Mouse (Mus musculus) gastrocnemius, adult 2 months (tissue): ENCODE measurements around the gene Wdtc1. TPM values are rescaled to one million over a fixed set of nuclear protein-coding genes. Genes with fewer than 3 reads are reported as not detected.
A peak's percentile ranks its signal among the peaks of the same experiment; 100 is the strongest.

Experiments used
- DNase-seq: peaks from one replicate; pipeline ENCODE4 v3.0.0; 2022
- H3K27ac ChIP-seq: fragments of 200-600 bp; 2 replicates; pipeline ENCODE4 v1.8.1; 2022; ENCODE audit warnings: mild to moderate bottlenecking
- H3K4me3 ChIP-seq: fragments of 200-600 bp; 2 replicates; pipeline ENCODE4 v1.8.1; 2022; ENCODE audit warnings: mild to moderate bottlenecking, moderate library complexity
- CTCF ChIP-seq: fragments of 200-600 bp; IDR thresholded peaks from 2 replicates; pipeline ENCODE4 v1.8.1; 2022; ENCODE audit warnings: antibody characterized with exemption, mild to moderate bottlenecking, moderate library complexity
- intact Hi-C: fragments of 180-260 bp; cut with DNase I; formaldehyde crosslinking; loops from one replicate; pipeline ENCODE4 v1.15.1; 2025
- total RNA-seq, 2 experiments: library from RNA; stranded (reverse); gene quantifications; 2 replicates each; pipeline ENCODE4 v1.2.3; 2021

Gene Wdtc1
- total RNA-seq, 2 experiments from 2014 or later = 86.7 to 93.4 TPM

DNA sequence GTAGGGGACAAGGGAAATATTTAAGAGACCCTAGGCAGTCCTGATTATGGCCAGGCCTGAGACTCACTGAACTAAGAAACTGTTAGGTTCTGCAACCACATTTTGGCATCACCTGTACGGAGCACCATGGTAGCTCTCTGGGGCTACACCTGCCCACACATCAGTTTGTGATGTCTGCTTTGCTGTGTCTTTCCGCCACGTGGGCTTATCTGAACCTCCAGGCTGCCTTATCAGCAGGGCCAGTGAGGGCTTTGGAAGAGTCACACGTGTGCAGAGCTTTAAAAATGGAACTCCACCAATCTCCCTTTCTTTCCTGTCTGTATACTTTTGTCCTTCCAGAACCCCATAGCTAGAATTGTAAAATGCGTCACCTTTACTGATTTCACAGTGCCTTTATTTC is 67.3 kb downstream of the Wdtc1 start:
- intact Hi-C loops = no loop called here

DNA sequence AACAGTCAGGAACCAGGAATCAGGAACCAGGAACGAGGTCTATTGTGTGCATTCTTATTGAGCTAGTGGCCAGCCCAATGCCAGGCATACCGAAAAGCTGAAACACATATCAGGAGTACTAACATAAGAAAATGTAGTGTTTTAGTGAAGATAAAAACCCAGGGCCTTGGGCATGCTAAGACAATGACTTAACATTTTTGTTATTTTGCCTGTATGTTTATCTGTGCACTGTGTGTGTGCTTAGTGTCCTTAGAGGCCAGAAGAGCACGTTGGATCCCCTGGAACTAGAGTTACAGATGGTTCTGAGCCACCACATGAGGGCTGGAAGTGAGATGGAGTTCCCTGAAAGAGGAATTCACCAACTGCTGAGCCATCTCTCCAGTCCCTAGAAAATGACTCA is 68.0 kb downstream of the Wdtc1 start:
- peak; percentile 1 for DNase-seq
- Histone ChIP-seq H3K27ac (no peak overlapping the region), H3K4me3 (no peak overlapping the region)
- intact Hi-C loops = no loop called here
- TF ChIP-seq CTCF = no peak

More for the DNA sequence above, 67.3 kb downstream of the Wdtc1 start:
- no peak overlapping the region for H3K27ac ChIP-seq
- TF ChIP-seq CTCF = no peak
- H3K4me3 ChIP-seq = no peak overlapping the region
- peak; percentile 4 for DNase-seq

DNA sequence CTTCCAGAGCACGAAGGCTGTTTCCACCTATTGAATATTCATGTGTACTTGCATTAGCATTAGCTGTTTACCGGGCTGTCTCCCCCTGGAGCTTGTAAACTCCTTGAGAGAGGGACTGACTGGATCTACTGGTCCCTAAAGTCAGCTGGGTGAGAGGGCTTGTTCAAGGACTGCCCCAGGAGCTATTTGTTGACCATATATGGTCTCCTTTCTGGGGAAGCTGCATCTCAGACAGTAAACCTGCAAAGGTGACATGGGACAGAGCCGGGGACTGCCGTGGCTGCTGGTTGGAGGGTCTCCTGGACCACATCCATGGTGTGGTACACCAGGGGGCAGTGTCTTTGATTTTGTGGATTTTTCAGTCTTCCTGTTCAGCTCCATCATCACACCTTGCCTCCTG is 70.6 kb downstream of the Wdtc1 start:
- TF ChIP-seq CTCF = no peak
- H3K27ac ChIP-seq = no peak overlapping the region
- H3K4me3 ChIP-seq = no peak overlapping the region
- intact Hi-C loops = no loop called here
- DNase-seq = peak; percentile 6

DNA sequence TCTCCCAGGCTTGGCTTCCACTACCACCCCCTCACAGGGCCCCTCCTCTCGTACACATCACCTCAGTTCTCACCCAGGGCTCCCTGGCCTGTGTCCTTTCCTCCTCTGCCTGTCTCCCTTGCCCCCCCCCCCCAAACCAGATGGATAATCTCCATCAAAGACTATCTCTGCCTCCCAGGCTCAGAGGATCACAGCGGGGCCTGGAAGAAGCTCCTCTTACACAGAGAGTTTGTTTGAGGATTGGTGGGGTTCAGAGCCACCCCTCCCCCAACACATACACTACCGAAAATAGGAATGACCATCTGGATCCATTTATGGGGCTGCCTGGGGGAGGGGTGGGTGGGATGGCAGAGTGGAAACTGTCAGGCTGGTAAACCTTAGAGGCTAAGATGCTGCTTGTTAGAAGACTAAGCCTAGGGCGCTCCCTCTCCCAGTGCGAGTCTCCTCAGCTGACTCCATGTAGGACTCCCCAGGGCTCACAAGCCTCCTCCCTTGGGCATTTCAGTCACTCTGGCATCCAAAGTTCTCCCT is 71.3 kb downstream of the Wdtc1 start:
- TF ChIP-seq CTCF = no peak
- peak; percentile 13 for DNase-seq
- no peak overlapping the region for H3K4me3 ChIP-seq
- intact Hi-C loops = no loop called here
- H3K27ac ChIP-seq = no peak overlapping the region

DNA sequence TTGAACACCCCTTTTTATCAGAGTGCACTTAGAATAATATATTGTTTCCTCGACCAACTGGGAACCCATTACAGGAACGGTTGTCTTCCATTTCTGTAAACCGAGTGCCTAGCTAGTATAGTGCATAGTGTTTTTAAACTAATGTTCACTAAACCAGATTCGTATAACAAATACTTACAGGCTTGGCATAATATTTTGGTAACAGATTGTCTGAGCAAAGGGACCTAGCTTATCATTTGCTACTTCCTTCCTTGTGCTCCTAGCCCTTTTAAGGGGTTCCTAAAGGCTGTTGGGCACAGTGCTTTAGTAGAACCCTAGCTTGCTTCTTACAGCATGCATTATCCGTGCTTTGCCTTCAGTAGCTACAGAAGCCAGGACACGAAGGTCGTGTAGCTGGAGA is 71.8 kb downstream of the Wdtc1 start:
- TF ChIP-seq CTCF = no peak
- no peak for DNase-seq
- H3K4me3 ChIP-seq = no peak overlapping the region
- intact Hi-C loops = no loop called here
- no peak overlapping the region for H3K27ac ChIP-seq

DNA sequence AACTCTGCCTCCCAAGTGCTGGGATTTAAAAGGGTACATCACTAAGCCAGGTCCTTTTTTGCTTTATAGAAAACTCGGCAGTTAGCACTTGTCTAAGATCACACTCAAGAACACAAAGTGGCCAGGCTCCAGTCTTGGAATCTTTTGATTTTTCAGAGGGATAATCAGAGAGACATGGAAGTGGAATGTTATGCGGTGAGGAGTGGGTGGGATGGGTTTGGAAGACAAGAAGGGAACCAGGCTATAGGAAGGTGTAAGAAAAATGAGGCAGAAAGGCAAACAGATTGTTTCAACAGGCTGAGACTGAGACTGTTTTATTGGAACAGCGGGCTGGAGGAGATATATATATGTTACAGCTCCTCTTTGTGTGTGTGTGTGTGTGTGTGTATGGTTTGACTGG is 74.8 kb downstream of the Wdtc1 start:
- peak; percentile 6 for DNase-seq
- Histone ChIP-seq H3K4me3 (peak overlapping the region; percentile 81), H3K27ac (peak overlapping the region; percentile 95)
- no peak for TF ChIP-seq CTCF
- intact Hi-C loops = no loop called here

DNA sequence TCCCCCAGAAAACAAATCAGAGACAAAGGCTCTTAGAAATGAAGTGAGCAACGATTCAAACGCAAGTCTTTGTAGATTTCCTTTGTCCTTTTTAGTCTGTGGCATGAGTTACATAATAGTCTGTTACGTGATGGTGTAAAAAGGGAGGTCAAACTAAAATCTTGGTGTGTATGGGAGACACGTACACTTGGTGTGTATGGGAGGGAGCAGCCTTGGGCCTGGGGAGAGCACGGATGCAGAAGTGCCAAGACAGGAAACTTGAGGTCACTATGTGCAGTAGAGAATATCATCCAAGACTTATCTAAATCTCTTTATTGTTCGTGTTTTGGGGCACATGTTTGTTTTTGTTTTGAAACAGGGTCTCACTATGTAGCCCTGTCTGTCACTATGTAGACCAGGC is 75.2 kb downstream of the Wdtc1 start:
- peak; percentile 18 for DNase-seq
- H3K27ac ChIP-seq = peak overlapping the region; percentile 95
- intact Hi-C loops = no loop called here
- peak overlapping the region; percentile 81 for H3K4me3 ChIP-seq
- TF ChIP-seq CTCF = no peak

DNA sequence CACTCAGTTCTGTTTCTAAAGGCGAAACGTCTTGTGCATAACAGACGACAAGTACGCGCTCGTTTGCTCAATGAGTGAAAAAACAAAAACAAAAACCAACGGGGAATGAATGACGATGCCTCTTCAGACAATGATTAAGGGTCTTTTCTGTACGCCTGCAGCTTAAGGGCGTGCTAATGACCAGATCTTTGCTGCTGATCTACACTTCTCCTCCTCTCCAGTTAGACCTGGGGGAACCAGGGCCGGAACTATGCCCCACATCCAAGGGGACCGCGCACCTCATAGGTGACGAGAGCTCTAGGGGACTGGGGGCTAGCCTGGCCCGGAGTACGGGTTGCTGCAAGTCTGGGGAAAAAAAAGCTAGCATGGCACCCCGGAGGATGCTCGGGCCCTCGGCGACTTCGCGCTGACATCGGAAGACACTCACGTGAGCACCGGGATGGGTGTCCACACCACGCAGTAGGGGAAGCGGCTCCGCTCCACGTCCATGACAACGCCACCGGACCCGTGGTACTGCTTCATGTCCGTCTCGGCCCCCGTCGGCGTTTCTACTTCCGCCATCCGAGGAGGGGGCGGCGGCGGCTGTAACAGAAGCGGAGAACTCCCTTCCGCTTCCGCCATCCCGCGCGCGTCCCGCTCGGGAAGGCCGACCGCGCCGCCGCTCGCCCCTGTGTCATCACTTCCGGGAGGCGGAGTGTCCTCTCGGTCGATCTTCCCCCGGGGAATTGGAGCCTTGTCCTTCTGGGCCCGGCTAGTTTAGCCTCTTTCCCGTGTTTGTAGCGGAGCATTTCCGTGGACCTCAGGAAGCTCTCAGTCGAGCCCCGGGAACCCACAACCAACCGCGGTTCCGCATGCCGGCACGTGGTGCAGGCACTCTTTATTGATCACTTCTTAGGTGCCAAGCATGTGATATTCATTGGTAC is 75.9 kb downstream of the Wdtc1 start, which contains the start of gene Tmem222:
Gene Tmem222 (minus strand): TSS at position 689 of the 923 bp plus-strand sequence.
- H3K27ac ChIP-seq = peak within 1 kb of the TSS; percentile 95
- intact Hi-C loops = no loop called here
- TF ChIP-seq CTCF = no peak

DNA sequence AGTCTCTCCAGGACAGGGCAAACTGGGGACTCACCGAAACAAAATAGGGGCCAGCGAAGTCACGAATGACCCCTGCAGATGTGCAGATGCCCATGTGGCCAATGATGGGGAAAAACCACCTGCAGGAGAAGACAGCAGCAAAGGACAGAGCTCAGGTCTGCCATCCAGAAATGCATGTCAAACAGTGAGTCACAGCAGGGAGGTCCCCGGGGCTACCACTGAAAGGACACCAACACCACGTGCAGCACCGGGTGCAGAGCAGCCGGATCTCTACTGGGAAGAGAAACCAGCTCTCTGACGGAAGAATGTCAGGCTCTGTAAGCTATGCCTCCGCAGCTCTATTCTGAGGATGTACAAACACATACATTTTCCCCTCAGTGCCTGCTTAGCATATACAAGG is 82.4 kb downstream of the Wdtc1 start:
- TF ChIP-seq CTCF = no peak
- Histone ChIP-seq H3K4me3 (no peak overlapping the region), H3K27ac (no peak overlapping the region)
- intact Hi-C loops = no loop called here
- peak; percentile 16 for DNase-seq

More for the DNA sequence above, 75.9 kb downstream of the Wdtc1 start, which contains the start of gene Tmem222:
- H3K4me3 ChIP-seq = peak within 1 kb of the TSS; percentile 81
- DNase-seq = peak; percentile 97

DNA sequence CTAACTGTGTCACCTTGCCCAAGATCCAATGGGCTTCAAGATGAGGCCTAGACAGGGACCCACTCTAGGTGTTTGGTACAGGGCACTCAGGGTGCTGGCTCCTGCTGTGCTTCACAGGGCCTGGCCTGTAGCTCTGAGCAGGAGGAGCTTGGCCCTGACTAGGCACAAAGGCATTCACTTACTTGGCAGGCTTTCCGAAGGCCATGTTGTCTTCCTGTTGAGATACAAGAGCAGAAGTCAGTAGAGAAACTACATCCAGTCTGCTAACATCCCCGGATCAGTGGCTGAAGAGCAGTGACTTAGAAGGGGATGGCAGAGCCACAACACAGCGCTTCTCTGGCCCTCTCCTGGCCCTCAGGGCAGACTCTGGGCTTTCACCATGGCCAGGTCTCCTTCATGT is 83.7 kb downstream of the Wdtc1 start:
- no peak for DNase-seq
- Histone ChIP-seq H3K27ac (peak overlapping the region; percentile 69), H3K4me3 (no peak overlapping the region)
- no peak for TF ChIP-seq CTCF
- intact Hi-C loops = no loop called here

DNA sequence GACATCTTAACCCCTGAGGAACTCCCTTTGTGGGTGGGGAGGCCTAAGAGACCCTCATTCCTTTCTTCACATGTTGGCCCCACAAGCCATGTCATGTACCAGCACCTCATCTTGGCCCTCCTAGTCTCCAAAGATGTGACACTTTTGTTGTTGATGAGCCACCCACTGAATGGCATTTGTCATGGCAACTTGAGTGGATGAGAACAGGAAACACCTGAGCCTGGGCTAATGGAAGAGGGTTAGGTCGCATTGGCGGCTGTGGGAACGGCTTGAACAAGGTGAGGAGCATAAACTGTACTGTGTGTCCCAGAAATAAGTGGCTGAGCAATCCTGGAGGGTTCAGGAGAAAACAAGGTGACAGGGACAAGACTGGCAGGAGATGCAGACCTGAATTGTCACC is 84.3 kb downstream of the Wdtc1 start:
- TF ChIP-seq CTCF = no peak
- intact Hi-C loops = no loop called here
- DNase-seq = peak; percentile 15
- Histone ChIP-seq H3K27ac (no peak overlapping the region), H3K4me3 (no peak overlapping the region)

DNA sequence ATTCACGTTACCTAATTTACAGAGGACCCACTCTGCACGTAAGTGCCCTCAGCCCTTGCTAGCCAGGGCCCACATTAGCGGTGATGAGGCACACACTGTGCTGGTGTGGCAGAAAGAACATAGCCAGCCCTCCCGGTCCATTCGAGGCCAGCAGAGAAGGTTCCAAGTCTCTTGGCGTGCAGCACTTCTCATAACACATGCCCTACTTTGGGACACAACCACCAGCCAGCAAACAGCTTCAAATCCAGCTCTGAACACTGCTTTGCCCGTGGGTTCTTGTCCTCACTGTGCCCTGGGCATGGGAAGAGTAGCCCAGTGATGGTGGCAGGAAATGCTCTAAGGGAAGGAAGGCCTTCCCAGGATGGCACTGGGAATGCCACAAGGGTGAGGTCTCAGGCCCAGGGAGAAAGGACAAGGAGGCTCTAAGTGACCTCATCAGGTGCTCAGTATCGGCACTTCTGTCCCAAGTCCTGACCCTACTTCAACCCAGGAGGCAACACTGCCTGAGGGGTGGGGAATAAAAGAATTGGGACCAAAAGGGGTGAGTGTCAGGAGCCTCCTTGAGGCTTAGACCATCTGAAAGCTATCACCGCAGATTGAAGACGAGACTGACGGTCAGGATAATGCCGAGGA is 86.9 kb downstream of the Wdtc1 start:
- DNase-seq = peak; percentile 70
- intact Hi-C loops = no loop called here
- no peak for TF ChIP-seq CTCF
- no peak overlapping the region for H3K4me3 ChIP-seq
- H3K27ac ChIP-seq = peak overlapping the region; percentile 78

DNA sequence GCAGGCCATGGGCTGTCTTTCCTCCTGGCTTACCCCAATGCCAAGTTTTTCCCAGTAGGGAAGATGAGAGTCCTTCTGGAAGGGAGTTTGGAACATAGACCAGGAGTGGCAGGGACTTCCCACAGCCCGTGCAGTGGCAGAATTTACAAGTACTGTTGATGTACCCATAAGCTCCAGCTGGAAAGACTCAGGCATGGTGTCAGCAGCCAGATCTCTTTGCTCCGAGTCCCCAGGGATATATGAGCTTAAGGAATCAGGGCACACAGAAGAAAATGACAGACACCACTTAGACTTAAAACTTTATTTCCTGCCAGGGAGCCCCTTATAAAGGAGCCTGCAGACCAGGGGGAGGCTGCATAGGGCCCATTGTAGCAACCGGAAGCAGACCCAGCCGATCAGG is 87.5 kb downstream of the Wdtc1 start:
- TF ChIP-seq CTCF = no peak
- intact Hi-C loops = no loop called here
- no peak overlapping the region for H3K4me3 ChIP-seq
- DNase-seq = peak; percentile 16
- peak overlapping the region; percentile 78 for H3K27ac ChIP-seq
